Mouse (Mus musculus): ENCODE results near the gene Asna1.

- TF ChIP-seq CTCF (IDR thresholded peaks at IDR 0.05) (no peak), EP300 (IDR thresholded peaks at IDR 0.05; ENCODE audit: insufficient read depth, low read depth, low read length) (no peak), POLR2A (IDR thresholded peaks at IDR 0.05; ENCODE audit: insufficient read depth, low read depth, low read length) (no peak)
Observed at GRCm38 (mm10) chr8:85062603-85063002, 37.5 kb upstream of the Asna1 start.
